Mouse (Mus musculus) cerebellum, adult 8-10 months (tissue): Measurements from ENCODE around the gene Dnah5.
A peak's percentile ranks its signal among the peaks of the same experiment; 100 is the strongest.

Experiments
- DNase-seq: peaks from one replicate; pipeline ENCODE4 v3.0.0; 2022

The Dnah5 gene

GRCm38 (mm10) chr15:28203111-28204075 lies at the start of gene Dnah5:
Gene Dnah5 (plus strand): TSS chr15:28203752.
- DNase-seq = no peak

DNA sequence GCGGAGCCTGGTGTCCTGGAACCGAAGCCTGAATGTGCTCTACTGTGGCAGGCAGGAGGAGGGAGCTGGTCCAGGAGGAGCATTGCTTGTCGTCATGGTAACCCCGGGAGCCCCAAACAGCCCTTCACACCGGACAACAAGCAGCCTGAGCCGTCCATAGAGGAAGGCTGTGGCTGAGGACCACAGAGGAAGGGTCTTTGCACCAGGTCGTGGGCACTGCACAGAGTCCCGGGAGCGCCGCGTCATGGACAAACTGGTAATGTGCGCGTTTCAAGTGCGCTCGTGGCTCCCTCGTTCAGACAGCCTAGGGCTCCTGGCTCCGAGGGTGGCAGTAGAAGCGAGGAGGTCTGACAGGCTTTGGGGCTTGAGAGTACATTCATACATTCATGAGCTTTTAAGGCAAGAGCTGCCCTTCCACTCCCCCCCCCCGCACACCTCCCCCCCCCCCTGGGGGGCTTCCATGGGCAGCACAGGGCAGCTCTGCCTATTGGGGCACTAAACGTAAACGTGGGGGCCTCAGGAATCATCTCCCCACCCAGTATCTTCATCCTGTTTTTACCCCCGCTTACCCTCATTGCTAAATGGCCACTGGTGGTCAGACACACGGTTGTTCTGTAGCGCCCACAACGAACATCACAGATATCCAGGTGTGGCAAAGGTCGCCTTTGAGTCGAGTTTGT lies 48.6 kb upstream of the Dnah5 start:
- DNase-seq = peak; percentile 23

DNA sequence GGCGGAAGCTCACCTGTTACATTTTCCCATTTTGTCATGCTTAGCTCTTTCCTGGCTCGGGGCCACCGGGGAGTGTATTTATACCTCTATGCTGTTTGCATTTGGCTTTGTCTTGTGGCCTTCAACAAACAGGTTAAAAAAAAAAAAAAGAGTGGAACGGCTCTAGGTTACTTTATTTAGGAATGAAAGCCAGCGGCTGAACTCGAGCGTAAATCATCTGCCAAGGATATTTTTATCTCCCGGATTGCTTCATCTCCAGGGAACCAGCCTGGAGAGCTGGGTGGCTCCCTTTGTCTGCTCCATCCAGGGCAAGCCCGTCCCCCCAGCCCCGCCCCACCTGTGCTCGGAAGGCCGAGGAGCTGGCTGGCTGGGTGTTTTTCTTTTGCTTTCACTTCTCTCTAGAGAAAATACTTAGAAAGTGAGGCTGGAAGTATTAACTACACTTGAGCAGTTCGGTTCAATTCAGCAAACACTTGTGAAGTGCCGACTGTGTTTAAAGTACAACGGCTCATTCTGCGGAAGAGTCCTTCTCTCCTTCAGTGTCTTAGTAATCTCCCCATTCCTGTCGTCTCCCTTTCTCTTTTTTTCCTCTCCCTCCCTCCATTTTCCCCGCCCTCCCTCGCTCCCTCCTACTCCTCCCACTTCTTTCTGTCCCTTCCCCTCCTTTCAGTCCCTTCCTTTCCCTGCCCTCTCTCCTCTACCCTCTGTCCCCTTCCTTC lies 44.6 kb upstream of the Dnah5 start:
- peak; percentile 38 for DNase-seq

DNA sequence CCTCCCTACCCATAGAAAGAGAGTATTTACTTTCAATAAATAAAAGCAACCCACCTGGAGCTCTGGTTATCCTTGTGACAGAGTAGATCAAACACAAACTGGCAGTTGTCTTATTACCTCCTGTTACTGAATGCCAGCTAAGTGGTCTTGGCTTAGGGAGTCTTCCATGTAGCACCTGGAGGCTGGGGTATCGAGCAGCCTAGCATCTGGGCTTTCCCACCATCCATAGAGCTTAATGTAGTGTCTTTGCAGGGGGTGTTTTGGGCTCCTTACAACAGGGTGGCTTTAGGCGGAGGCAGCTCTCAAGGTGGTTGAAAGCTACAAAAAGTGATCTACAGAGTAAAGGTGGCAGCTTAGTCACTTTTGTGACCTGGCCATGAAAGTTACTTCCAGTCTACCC lies 41.3 kb upstream of the Dnah5 start:
- DNase-seq = no peak

- no peak for DNase-seq
Measured at GRCm38 (mm10) chr15:28165234-28165633, 38.3 kb upstream of the Dnah5 start.

DNA sequence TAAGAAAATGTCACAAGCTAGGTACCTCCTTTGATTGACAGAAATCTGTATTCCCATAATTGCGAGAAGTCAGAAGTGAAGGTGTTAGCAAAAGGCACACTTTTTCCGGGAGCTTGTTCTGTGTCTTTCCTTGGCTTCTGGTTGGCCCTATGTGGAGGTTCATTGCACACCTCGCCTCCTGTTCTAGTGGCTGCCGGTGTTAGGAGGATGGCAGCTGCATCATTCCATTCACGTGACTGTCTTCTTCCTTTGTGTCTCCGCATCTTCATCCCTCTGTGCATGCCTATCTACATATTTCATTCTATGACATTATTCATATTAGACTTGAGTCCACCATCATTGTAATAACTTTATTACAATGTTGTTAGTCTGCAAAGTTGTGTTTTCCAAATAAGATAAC lies 37.5 kb upstream of the Dnah5 start:
- no peak for DNase-seq

- DNase-seq = no peak
Measured at GRCm38 (mm10) chr15:28178951-28179350, 24.6 kb upstream of the Dnah5 start.

- DNase-seq = no peak
Measured at GRCm38 (mm10) chr15:28179556-28179955, 24.0 kb upstream of the Dnah5 start.

DNA sequence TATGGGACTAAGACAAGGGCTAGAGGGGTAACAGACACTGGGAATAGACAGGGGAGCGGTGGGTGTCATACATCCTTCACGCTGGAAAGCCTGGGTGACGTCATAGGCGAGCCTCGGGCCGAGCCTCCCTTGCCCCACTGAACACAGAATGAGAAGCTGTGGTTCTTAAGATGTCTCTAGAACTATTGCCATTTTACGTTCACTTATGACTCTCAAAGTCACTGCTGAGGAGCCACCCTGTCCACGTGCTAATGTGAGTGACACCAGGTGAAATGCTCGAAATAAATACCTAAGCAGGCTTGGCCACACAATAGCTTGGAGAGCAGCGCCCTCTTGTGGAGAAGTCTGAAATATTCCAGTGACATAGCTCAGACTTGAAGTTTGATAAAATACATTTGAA lies 21.7 kb upstream of the Dnah5 start:
- DNase-seq = peak; percentile 82

DNA sequence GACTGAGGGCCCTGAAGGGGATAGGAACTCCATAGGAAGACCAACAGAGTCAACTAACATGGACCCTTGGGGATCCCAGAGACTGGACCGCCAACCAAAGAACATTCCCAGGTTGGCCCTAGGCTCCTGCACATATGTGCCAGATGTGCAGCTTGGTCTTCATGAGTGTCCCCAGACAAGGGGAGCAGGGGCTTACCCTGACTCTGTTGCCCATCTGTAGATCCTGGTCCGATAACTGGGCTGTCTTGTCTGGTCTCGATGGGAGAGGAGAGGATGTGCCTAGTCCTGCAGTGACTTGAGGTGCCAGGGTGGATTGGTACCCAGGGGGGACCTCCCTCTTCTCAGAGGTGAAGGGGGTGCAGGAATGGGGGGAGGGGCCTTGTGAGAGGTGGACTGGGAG lies 21.0 kb upstream of the Dnah5 start:
- no peak for DNase-seq

- peak; percentile 64 for DNase-seq
Measured at GRCm38 (mm10) chr15:28187472-28188360, 15.8 kb upstream of the Dnah5 start.

DNA sequence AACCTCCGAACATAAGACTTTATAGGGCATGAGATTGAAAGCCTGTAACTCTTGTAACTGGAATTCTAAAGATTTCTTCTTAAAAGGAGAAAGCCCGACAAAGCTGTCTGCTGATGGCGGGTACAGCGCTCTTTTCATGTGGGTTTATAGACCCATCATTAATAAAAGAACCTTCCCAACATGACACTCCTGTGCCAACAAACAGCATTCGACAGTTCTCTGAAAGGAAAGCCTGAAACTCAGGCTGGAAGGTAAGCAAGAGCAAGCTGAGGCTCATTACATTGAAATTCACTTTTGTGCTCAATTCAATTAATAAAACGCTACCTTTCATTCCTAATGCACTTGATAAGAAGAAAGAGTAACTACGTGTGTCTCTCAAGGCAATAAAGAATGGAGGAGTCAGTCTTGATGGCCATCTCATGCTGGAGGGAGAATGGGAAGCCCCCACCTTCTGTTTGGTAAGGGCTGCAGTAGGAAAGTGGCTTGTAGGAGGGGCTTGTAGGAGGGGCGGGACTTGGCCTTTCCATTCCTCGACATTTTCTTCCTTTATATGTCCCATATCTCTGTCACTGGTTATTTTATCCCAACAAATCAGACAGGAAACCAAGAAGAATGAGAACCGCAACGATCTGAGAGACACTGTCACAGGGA lies 15.1 kb upstream of the Dnah5 start:
- DNase-seq = no peak

DNA sequence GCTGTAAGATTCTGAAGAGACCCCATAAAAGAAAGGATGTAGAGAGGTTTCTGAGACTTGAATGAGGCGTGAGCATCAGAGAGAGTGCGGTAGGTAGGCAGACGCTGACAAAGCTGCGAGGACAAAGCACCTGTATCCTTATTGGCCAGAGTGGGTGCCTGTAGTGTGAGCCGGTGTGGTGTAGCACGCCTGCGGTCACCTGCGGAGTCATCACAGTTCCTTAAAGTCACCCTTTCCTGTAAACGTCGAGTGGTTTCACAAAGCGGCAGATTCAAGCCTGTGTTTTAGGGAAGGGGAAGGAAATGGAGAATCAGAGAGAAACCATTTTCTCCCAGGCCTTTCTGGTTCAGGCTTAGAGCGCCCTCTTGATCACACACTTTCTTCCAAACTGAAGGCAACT lies 13.9 kb upstream of the Dnah5 start:
- no peak for DNase-seq

DNA sequence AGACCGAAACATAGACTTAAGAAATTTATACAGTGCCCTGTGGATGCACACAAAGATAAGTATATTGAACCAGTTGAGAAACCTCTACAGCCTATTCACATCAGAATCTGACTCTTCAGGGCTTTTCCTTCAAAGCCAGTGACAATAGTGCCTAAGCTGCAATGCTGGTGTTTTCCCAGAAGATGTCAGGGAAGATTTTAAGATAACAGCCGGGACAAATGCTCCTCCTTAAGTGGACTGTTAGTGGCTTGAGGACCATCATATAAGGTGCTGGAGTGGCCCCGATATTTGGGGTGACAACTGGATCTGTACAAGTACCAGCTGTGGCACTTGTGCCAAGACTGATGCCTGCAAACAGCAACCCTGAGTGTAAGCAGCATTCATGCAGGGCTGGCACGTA lies 4.9 kb upstream of the Dnah5 start:
- no peak for DNase-seq

GRCm38 (mm10) chr15:28204626-28205025 lies 1.1 kb downstream of the Dnah5 start:
- DNase-seq = no peak

DNA sequence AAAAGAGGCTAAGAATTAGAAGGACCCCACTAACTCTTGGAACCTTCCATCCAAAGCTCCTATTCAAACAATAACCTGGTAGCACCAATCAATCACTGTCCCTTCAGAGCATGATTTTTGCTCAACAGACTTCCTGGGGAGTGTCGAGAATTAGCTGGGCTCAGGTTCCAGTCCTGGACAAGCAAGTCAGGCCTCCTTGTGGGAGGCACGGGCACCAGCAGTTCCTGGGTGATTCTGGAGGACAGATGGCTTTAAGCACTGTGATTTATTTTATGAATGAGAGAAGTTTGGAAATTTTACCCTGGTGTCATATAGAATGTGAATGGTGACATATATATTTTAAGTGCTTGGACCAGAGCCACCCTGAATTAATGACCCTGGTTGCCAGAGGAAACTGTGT lies 4.0 kb downstream of the Dnah5 start:
- DNase-seq = no peak

DNA sequence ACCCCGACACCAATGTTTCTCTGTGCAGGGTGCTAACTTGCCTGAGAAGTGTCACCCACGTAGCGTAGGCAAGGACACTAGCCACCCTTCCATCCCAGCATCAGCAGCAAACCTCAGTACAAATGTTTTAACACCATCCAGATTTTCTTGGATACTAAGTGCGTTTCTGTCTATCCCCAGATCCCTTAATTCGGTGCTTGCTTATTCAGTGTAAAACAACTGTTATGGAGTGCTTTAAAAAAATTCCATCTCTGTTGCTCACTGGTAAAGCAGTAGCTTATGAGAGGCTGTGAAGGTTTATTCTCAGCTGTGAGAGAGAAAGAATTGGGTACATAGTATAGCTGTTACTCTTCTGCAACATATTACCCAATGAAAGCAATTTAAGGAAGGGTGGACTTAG lies 9.5 kb downstream of the Dnah5 start:
- no peak for DNase-seq

- no peak for DNase-seq
Measured at GRCm38 (mm10) chr15:28216358-28216757, 12.8 kb downstream of the Dnah5 start.

DNA sequence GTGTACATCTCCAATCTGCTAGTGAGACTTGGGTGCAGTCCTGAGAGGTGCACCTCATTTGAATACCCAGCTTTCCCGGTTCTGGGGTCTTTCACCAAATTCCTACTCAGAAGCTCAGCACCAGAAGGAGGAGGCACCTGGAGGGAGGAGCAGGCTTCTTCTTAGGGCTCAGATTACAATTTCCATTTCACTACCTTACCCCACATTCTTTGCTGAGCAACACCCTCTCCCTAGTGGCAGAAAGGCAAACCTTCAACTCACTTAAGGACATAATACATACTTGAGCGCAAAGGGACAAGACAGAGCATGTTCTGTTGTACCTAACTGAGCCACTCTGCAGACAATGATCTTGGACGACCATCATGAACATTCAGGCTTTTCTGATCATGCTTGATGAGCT lies 23.8 kb downstream of the Dnah5 start:
- DNase-seq = no peak

DNA sequence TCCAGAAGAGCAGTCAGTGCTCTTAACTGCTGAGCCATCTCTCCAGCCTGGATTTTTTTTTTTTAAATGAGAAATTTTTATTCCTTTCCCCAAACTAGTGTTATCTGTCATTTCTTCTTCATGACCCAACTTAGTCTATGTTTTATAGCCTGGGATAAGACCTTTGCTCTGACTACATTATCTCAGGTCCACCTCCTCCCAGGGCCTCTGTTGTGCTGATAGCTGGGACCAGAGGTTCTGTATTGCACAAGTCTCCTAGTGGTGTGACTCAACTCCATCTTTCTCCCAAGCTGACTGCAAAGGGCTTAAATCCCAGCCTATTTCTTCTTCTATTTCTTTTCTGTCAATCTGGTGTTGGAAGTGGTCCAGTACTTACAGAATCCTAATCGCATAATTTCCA lies 56.7 kb downstream of the Dnah5 start:
- no peak for DNase-seq

- no peak for DNase-seq
Measured at GRCm38 (mm10) chr15:28299438-28299837, 95.9 kb downstream of the Dnah5 start.

DNA sequence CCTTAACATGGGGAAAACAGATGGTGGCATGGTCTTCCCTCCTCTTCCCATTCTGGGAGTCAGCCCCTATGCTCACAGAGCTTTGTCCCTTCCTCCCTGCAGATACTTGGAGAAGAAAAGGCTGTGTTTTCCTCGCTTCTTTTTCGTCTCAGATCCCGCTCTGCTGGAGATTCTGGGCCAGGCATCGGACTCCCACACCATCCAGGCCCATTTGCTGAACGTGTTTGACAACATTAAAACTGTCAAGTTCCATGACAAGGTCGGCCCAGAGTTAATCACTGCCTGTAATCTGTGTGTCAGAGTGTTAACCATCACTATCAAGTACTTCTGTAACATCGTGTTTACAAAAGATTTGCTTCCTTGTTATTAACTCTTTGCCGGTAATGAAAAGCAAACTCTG lies 103.6 kb downstream of the Dnah5 start:
- no peak for DNase-seq
